Mouse (Mus musculus): ENCODE results near the gene BC049715.
A peak's percentile ranks its signal among the peaks of the same experiment; 100 is the strongest.
"Not testable (repeated sequence)": the region's sequence is repeated elsewhere in the genome, so short reads cannot be mapped to it uniquely, and the experiment has no call there.

The BC049715 gene

DNA sequence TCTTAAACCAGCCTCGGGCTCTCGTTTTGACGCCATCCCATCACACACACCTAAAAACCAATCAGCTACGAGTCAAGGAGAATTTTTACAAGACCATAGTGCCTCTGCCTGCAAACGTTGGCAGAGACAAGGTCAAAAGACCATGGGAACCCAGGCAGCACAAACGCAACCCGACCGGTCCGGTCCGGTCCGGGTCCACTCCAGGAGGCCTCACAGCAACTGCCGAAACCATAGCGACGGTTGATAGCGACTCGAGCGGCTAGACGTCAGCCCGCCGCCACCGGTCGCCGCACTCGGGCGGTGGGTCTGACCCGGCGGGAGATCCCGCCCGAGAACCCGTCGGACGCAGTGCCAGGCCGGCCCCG, at the start of gene BC049715:
TSS of gene BC049715 (plus strand) at position 111 of the 365 bp plus-strand sequence.
- DNase-seq (ENCODE audit: low read depth, low spot score) = peak; percentile 61

DNA sequence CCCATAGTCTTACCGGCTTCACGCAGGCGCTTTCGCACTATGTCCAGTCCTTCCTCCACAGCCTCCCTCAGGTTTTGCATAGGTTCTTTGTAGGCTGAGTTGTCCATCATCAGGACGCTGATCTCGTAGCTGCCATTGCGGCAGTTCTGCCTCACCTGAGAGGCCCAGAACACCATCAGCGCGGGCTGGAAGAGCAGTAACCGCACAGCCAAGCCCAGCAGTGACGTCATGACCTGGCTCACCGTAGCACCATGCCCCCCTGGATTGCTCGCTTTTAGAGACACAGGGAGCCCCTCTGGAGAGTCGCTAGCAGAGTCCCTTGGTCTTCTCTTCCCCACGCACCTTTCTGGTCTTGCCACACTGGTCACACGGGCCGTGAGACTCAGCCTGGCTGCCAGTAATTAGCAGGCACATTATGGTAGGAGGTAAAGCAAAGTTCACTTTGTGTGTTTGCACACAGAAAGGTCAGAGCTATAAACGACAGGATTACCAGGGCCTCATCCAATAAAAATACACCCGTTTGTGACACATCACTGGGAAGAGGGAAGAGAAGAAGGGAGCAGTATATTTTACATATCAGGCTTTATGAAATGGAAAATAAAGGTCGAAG, 45.9 kb upstream of the BC049715 start, which contains the start of gene Gucy2c:
TSS of gene Gucy2c (minus strand) at position 389 of the 610 bp plus-strand sequence.
- DNase-seq (ENCODE audit: low read depth, low spot score) = no peak

DNA sequence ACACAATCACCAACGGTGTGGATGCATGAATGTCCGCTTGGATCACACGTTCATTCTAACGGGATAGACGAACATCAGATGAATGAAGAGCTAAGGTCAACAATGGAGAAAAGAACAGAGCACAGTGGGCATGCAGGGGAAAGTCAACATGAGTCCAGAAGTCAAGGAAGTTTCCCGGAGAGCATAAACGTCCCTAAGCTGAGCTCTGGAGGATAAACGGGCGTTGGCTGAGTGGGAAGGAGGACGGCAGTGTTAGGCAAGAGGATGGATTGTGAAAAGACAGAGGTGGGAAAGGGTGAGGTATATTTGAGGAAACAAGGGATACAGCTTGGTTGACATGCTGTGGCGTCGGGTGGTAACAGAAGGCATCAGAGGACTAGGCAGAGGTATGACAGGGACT, 45.3 kb upstream of the BC049715 start:
- DNase-seq (ENCODE audit: low read depth, low spot score) = no peak

DNA sequence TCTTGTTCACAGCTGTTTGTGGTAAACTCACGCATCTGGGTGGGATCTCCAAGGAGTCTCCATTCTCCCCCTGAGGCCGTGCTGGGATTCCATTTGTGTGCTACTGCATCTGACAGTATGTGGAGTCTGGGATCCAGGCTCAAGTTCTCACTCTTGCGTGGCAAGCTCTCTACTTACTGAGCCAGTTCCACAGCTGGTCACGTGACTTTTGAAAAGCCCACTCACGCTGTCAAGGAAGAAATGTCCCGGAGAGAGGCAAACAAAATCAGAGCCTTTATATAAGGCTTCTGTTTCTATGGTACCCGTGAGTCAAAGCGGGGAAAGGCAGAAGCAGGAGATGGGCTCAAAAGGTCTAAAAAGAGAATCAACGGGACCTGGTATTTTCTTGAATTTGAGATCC, 44.7 kb upstream of the BC049715 start:
- DNase-seq (ENCODE audit: low read depth, low spot score) = no peak

DNA sequence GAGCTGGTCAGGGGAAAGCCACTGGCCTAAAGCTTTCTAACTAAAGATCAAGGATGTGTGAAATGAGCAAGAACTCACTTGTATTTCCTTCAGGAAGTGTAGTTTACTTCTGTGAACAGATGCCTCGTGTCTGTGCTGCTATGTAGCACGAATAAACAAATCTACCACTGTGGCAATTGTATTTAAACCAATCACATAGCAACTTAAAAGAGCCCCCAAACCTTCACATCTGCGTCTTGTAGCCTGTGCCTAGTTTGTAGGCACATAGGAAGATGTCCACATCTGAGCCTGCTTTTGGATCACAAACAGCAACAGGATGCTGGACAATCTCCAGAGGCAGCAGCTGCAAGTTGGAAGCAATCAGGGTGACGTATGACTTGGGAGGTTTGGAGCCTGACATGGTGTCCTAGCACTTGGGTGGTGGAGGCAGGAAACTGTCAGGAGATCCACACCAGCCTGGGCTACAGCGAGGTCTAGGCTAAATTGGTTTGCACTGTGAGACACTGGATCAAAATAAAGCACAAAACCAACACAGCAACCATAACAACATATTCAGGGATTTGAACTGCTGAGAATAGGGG, 37.9 kb upstream of the BC049715 start:
- no peak for DNase-seq (ENCODE audit: low read depth, low spot score)

DNA sequence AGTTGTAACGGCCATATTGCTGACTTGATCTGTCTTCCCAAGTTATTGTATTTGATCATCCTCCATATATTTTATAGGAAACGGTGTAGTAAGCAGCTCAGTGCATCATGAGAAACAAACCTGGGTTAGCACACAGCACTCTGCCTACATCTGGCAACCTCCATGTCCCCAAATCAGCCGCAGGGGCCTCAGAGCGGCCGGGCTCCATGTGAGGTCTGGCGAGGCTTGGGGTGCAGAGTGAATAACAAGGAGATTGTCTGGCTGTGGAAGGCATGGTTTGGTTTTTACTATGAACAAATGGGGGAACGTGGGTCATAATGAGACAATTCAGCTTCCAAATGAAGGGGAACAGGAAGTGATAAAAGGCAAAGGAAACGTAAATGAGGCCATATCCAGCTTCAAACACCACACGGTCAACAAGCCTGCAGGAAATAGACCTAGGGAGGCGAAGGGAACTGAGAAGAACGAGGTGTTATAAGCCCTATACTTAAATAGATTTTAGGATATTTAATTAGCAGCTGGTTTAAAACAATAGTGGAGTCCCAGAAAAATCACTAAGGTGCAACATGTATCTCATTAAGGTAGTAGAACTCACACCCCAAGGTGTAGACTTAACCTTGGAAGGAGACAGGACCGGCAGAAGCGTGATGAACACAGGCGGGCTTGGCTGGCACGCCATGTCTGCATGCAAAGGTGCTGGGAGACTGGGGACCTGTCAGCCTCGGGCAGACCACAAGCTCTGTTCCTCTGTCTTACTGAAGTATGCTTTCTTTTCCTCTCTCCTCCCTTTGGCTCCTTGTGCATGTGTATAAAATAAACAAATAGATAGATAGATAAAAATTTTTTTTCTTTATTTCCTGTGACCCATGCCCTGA, 34.3 kb upstream of the BC049715 start:
- no peak for DNase-seq (ENCODE audit: low read depth, low spot score)

DNA sequence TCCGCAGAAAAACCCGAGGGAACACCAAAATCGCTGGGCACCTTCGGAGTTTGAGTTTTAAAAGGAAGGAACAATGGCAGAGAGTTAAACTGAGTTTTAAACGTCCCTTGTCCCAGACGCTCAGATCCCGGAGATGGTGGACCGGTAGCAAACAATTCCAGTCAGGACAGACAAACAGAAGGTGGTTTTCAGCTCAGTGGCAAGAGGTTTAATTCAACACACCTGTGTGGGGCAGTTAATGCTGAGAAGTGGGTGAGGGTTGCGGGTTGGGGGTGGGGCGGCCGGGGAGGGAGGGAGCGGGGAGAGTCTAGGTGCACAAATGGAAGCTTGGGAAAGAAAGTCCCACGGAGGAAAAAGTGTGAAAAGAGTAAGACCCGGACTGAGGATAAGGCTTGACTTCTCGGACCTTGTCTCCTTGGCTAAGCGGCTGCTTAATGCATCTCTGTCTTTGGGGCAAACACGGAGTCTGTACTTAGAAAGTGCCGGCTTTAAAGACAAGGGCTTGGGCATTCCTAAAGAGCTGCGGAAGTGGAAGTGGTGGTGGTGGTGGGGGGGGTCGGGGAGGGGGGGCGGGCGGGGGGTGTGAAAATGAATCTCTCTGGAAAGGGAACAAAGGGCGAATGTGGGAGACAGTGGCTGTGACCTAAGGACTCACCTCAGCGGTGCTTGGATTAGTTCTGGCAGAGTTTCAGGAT, 33.4 kb upstream of the BC049715 start:
- DNase-seq (ENCODE audit: low read depth, low spot score) = no peak

DNA sequence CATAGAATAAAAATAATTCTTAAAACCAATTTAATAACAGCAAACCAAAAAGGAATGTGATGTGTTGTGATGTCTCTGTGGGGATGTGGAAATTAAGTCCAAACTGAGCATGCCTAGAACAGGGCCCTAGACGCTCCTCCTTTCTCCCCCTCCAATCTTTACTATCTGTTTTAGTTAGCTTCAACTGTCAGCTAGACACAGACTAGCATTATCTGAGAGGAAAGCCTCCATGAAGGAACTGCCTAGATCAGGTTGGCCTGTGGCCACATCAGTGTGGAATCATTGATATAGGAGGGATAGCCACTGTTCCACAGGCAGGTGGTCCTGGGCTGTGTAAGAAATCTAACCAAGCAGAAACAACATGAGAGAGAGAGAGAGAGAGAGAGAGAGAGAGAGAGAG, 32.3 kb upstream of the BC049715 start:
- no peak for DNase-seq (ENCODE audit: low read depth, low spot score)

DNA sequence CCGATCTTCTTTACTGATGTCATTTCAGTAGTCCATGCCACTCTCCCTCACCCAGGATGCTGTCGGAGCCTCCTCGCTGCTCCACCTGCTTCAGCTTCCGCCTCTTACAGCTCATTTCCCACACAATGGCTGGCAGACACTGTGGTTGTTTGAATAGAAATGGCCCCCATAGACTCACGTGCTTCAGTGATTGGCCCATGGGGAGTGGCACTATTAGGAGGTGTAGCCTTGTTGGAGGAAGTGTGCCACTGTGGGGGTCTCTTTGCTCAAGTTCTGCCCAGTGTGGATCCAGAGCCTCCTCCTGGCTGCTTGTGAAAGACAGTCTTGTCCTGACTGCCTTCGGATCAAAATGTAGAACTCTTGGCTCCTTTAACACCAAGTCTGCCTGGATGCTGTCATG, 31.6 kb upstream of the BC049715 start:
- no peak for DNase-seq (ENCODE audit: low read depth, low spot score)

DNA sequence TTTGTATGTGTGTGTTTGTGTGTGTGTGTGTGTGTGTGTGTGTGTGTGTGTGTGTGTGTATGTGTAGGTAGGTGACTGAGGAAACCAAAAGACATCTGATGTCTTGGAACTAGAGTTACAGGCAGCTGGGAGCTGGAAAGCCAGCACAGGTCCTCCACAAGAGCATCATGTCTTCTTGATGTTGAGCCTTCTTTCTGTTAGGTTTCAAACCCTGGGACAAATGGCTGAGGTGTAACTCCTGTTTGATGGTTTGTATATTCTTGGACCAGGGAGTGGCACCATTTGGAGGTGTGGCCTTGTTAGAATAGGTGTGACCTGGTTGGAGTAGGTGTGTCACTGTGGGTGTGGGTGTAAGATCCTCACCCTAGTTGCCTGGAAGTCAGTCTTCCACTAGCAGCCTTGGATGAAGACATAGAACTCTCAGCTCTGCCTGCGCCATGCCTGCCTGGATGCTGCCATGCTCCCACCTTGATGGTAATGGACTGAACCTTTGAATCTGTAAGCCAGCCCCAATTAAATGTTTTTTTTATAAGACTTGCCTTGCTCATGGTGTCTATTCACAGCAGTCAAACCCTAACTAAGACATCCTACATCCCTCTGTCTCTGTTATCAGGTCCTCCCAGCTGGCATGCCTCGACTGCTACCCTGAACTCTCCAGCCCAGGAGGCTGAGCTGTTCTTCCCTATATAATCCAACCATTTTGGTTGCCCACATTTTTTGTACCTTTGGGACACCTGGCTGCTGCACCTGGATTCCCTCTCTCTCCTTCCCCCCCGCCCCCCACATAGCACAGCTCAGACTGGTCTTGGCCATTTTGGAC, 29.3 kb upstream of the BC049715 start:
- DNase-seq (ENCODE audit: low read depth, low spot score) = not testable (repeated sequence)

DNA sequence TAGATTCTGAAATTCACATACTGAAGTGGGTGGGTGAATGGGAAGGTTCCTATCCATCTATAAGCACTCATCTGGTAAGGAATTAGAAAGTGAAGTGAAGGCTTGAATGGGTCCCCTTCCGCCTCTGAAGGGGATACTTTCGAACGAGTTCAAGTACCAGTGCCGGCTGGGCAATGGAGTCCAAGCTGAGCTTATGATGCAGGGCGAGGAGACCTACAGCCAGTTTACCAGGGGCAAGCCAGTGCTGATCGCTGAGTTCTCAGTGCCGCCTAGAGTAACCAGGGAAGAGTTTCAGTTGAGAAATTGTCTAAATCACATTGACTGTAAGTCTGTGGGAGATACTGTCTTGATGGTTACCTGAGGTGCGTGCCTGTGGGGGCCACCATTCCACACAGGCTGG, 26.7 kb upstream of the BC049715 start:
- DNase-seq (ENCODE audit: low read depth, low spot score) = no peak

DNA sequence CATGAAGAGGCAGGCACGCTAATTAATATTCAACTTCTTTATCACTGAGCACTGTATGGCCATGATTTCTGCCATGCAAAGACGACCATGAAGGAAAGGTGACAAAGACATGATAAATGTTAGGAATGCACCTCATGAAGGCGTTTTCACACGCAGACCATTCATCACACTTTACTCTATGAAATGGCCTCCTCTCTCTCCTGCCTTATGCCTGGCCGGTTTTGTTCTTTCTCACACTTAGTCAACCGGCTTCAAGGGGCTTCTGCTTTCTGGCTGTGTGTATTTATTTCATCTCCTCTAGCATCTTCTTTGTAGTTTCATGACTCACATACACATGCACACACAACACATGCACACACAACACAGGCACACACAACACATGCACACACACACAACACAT, 26.2 kb upstream of the BC049715 start:
- DNase-seq (ENCODE audit: low read depth, low spot score) = no peak

DNA sequence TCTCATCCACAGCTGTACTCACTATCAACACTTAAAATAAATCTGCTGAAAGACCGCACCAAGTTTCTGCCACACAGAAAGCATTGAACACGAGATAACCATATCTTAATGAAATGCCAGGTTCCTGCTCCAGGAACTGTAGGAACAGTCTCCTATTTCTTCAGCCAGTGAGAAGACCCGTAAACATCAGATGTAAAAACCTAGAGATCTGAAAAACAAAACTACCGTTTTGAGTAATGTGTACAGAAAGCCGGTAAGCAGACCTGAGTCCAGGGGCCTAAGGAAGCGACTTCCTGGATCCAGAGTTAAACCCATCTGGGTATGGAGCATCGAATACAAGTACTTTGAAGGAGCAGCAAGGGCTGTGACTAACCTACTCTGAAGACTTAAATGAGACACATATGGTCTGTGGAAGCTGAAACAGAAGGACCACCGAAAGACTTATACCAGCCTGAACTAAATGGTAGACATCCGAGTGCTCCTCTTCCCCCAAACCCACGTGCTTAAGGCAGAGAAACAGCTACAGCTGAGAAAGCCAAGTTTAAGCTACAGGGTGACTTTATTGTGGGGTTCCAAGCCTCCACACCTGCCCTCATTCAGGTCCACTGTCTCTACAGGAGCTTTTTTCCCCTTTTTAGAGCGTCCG, 24.2 kb upstream of the BC049715 start:
- peak; percentile 62 for DNase-seq (ENCODE audit: low read depth, low spot score)

DNA sequence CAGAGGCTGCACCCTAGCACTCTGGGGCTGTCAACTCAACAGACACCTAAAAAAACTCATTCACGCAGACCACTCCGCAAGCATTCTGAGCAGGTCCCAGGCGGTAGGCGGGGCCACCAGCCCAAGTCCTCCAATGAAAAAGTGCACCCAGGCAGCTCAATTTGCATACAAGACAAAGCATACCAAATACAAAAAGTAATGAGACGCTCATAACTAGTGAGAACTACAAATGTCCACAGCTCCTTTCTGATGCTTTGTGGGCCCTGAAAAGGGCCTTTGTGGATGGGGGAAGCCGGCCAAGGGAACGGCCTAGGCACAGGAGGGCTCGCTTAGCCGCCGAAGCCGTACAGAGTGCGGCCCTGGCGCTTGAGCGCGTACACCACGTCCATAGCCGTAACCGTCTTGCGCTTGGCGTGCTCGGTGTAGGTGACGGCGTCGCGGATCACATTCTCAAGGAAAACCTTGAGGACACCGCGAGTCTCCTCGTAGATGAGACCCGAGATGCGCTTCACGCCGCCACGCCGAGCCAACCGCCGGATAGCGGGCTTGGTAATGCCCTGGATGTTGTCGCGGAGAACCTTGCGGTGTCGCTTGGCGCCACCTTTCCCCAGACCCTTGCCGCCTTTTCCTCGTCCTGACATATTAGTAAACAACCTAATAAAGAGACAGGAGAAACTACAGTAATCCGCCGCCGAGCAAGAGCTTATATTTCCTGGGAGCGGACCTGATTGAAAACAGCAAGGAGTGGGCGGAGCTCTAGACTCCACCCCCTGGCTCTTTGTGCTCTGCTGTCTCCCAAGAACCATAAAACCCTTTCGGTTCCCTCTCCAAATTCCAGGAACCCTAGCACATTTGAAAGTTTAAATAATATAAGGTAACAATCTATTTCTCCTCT, 23.4 kb upstream of the BC049715 start, which contains the start of gene Hist4h4:
TSS of gene Hist4h4 (minus strand) at position 677 of the 895 bp plus-strand sequence.
- peak; percentile 99 for DNase-seq (ENCODE audit: low read depth, low spot score)

DNA sequence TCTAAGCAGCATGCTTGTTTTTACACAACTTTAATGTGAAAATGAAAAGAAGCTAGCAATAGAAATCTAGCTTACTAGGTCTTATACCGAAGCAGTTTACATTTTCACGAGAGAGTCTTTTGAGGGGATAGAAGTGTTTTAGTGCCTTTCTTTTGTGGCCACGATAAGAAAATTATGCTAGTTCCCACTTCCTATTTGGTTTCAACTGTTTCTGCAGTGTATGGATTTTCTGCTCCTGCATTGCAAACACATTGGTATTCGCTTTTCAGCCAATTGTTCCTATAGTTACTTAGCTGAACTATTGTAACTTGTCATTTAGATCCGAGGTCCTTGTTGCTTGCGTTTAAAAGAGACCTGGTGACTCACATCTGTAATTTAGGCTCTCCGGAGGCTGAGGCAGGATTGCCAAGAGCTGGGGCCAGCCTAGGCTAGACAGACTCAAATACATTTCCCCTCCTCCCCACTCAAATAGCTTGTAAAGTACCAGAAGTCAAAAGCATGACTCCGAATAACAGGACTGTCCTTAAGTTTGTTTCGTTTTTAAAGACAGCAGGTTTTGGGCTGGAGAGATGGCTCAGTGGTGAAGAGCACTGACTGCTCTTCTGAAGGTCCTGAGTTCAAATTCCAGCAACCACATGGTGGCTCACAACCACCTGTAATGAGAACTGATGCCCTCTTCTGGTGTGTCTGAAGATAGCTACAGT, 22.6 kb upstream of the BC049715 start:
- DNase-seq (ENCODE audit: low read depth, low spot score) = peak; percentile 85

DNA sequence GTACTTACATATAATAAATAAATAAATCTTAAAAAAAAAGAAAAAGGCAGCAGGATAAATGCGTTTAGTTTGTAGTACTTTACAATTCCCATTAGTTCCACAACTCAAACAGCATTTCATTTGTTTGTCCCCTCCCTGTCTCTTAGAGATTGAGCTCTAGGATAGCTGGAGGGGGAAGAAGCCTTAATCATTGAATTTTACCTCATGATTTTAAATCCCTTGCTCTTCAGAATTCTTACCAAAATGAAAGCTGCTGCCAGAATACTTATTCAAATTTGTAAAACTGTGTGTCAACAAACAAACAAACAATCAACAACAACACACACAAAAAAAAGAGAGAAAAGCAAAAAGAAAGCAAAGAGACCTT, 22.0 kb upstream of the BC049715 start:
- DNase-seq (ENCODE audit: low read depth, low spot score) = no peak

DNA sequence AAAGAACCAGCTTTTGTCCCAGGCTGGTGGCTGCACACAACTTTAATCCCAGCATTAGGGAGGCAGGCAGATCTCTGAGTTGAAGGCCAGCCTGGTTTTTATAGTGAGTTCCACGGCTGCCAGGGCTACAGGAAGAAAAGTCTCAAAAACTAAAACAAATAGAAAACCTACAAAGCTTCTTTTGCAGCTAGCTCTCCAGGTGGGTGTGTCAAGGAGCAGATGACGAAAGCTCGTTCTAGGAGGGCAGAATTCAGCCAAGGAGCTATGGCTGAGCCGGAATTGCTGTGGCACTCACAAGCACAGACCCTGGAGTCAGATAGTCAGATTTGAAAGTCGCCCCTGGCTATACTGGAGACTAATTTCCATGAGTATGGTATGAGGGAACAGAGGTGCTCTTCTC, 20.6 kb upstream of the BC049715 start:
- no peak for DNase-seq (ENCODE audit: low read depth, low spot score)

DNA sequence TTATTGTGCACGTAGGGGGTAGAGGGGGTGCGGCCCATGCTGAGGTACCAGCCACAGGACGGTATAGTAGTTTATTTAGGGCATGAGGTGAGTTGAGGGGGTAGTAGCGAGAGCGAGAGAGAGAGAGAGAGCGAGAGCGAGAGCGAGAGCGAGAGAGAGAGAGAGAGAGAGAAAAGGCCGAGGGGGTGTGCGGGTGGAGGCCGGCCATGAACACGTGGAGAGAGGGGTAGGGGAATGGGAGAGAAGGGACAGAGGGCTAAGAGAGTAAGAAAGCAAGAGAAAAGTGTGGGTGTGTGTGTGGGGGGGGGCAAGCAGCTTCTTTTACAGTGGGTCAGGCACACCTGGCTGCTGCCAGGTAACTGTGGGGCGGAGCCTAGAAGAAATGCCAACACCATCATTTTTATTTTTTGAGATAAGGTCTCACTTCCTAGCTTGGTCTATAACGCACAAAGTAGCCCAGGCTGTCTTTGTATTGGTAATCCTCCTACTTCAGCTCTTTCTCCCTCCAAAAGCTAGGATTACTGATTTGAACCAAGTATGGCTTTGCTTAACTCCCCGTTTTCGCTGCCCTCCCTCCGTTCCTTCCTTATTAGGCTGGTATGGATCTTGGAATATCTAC, 19.9 kb upstream of the BC049715 start:
- no peak for DNase-seq (ENCODE audit: low read depth, low spot score)

DNA sequence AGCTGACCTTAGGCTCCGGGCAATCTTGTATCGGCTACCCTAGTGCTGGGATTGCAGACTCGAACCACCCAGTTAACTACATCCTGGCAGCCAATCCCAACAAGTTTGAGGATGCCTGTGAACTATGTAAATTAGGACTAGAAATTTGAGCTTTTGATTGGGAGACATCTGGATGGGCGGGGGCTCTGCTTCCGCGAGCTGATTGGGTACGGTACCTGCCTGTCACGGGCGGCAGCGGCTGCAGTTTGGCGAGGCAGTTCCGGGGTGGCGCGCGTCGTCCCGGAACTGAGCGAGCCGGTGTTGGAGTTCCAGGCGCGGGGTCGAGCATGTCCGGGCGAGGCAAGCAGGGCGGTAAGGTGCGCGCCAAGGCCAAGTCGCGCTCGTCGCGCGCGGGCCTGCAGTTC, 19.4 kb upstream of the BC049715 start, which contains the start of gene H2afj:
TSS of gene H2afj (plus strand) at position 231 of the 404 bp plus-strand sequence.
- DNase-seq (ENCODE audit: low read depth, low spot score) = peak; percentile 98
